Mouse (Mus musculus): ENCODE data around the gene Katnal1.

Gene Katnal1

DNA sequence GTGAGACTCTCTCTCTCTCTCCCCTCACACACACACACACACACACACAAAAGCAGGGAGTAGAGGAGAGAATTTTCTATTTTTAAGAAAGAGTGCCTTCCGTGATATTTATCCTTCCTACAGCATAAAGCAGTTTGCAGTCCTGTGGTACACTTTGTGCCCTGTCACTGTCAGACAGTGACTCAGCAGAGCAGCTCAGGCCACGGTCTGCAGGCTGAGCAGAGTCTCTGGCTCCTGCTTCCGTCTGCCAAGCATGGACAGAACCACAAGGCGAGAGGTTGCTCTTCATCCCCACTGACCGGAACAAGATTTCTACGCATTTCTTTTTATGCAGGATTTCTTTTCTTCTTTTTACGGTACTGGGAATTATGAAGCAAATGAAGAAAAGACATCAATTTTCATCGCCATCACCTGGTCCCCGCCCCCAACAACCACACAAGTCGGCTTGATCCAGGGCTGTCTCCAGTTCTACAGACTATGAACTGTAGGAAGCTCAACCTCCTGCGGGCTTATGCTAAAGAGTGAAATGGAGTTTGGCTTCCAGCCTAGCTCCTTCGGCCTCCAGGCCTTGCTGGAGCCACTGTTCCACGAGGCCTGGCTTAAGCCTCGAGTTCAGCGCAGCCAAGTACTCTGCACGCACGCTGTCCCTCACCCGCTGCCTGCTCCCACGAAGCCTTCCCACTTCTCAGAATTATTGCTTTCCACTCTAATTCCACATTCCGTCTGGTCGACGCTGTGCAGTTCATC lies 25.4 kb upstream of the Katnal1 start:
- no peak for DNase-seq (ENCODE audit: low spot score)

DNA sequence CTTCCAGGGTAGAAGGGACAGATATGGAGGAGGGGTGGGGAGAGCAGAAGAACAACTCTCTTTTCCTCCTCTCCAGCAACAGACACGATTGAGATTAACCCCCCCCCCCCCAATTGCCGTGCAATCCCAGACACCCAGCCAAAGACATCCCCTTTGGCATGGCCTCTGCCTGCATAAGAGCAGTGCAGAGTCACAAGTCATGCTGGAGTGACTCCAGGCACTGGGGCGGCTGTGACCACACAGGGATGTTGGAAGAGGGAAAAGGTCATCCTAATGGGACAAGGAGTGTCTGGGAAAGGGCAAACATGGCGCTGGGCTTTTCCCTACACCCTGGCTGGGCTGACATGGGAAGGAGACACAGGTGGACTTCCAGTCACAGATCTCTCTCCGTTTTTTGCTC lies 24.0 kb upstream of the Katnal1 start:
- no peak for DNase-seq (ENCODE audit: low spot score)

- DNase-seq (ENCODE audit: low spot score): peak; percentile 68
Measured at GRCm38 (mm10) chr5:148952419-148952818, 23.3 kb upstream of the Katnal1 start.

GRCm38 (mm10) chr5:148951360-148951759 lies 22.2 kb upstream of the Katnal1 start:
- no peak for DNase-seq (ENCODE audit: low spot score)

DNA sequence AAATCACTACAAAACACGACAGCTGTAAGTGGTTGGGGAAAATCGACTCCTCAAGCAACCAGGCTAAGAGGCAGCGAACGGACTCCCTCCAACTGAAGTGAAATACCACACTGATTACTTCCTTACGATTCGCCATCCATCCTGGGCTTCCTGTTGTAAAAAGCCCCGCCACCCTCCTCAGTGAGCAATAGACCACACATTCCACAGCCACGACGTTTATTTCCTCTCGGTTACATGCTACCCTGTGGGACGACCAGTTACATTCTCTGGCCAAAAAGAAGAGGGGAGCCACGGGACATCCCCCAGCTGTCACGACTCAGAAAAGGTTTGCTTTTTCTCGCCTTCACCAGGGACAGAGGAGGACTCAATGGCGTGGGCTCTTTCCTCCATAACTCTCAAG lies 20.9 kb upstream of the Katnal1 start:
- no peak for DNase-seq (ENCODE audit: low spot score)

DNA sequence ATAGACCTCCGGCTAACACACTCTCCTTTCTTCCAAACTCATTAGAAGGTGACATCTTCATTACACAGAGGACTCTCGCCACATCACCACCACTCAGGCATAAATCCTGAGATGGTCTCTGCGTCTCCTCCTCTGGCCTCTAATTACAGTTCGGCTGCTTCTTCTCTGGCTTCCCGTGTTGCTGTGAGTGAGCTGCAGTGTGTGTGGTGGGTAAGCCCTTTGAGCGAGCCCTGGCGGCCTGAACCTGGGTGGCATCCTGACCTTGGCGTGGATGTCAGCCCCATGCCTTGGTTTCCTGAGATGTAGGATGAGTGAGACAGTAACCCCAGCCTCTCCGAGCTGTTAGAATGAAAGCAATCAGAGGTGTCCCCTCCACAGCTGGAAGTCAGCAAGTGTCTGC lies 19.5 kb upstream of the Katnal1 start:
- DNase-seq (ENCODE audit: low spot score): no peak

GRCm38 (mm10) chr5:148947412-148947811 lies 18.3 kb upstream of the Katnal1 start:
- no peak for DNase-seq (ENCODE audit: low spot score)

DNA sequence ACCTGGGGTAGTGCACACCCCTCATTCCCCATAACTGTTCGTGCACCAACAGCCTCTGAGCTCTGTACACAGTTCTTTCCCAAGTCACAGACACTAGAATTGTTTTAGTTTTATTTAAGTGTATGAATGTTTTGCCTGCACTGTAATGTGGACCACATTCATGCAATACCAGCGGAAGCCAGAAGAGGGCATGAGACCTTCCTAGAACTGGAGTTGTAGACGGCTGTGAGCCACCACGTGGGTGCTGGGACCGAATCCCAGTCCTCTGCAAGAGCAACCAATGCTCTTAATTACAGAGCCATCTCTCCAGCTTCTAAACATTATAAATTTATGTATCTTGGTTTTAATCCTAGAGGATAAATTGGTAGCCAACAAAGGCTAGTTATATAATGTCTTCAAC lies 17.7 kb upstream of the Katnal1 start:
- DNase-seq (ENCODE audit: low spot score): no peak

DNA sequence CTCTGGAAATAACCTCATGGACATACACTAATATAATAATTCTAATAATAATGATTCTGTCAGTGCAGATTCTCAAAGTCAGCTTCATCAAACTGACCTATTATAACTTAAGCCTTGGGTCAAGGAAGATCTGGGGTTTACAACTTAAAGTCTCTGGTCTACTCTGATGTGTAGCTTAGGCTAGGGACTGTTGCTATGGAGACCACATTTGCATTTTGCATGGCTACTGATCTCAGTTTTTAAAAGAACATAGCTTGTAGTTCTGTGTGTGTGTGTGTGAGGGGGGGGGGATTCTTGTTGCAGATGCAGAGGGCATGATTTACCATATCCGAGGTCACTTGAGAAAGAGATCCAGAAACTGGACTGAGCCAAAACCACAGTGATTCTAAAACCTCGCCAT lies 16.6 kb upstream of the Katnal1 start:
- DNase-seq (ENCODE audit: low spot score): no peak

DNA sequence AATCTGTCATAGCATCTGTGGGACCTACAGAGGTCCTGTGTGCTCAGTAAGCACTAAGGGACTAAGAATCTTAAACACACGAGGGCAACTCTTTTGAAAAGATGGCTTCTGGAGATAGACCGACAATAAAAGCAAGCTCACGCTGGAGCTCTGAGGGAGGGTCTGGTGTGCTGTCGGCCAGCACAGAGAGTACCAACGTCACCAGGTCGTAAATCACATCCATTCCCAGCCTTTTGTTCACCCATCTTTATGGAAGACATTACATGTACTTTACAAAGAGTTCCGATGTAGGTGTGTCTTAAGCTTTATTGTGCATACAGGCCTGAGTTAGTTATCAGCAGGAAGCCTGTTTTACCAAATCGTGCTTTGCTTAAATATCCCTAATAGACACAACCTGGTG lies 14.9 kb upstream of the Katnal1 start:
- DNase-seq (ENCODE audit: low spot score): no peak

GRCm38 (mm10) chr5:148943444-148943843 lies 14.3 kb upstream of the Katnal1 start:
- no peak for DNase-seq (ENCODE audit: low spot score)

GRCm38 (mm10) chr5:148942957-148943356 lies 13.8 kb upstream of the Katnal1 start:
- no peak for DNase-seq (ENCODE audit: low spot score)

- peak; percentile 38 for DNase-seq (ENCODE audit: low spot score)
Measured at GRCm38 (mm10) chr5:148942305-148942704, 13.2 kb upstream of the Katnal1 start.

DNA sequence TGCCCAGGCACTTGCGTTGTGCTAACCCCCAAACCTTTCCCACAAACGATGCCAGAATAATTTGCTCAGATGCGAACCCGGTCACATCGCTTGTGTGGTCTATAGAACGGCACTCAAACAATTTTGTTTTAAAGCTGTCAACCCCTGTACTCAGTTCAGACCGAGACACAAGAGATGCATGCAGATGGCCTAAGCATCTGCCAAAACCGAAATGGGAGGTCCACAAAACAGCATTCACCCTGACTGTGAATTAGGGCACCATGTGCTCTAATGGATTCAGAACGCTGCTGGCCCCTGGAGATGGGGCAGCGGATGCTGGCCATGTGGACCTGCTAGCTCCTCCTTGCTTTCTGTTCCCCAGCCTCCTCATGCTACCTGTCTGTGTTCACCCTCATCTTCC lies 12.7 kb upstream of the Katnal1 start:
- DNase-seq (ENCODE audit: low spot score): no peak

DNA sequence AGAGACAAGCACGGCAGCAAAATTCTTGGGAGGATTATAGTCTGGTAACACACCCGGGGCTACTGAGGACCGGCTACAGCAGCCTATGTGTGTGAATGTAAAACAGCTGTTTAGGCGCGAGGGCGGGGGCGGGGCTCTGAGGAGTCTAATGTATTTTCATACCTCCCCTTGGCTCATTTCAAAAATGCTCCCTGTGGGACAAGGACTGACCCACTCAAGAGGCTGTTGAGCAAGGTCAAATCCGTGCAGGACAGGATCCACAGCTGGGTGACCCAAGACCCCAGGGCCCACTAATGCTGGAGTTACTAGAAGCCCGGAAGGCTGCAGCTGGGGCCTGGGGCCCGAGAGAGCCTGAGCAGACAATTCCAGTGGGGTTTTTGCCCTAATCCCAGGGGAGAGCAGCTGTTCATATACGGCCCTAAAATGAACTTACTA lies 10.8 kb upstream of the Katnal1 start:
- DNase-seq (ENCODE audit: low spot score): no peak

GRCm38 (mm10) chr5:148936516-148936951 lies 7.4 kb upstream of the Katnal1 start:
- no peak for DNase-seq (ENCODE audit: low spot score)

DNA sequence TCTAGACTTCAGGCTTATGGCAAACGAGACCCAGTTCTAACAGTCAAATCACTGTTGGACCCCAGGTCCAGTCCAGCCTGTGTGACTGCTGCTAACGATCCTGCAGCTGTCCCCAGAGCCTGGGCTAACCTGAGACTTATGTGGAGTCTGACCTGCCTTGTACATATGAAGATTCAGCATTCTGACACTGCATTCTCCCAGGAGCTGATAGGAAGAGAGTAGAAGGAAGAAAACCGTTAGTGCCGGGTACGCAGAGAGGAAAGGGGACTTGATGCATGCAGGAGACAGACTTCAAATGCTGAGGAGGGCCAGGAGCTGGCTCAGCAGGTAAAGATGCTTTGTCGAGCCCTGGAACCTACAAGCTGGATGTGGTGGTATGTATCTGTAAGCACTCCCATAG lies 6.8 kb upstream of the Katnal1 start:
- no peak for DNase-seq (ENCODE audit: low spot score)

DNA sequence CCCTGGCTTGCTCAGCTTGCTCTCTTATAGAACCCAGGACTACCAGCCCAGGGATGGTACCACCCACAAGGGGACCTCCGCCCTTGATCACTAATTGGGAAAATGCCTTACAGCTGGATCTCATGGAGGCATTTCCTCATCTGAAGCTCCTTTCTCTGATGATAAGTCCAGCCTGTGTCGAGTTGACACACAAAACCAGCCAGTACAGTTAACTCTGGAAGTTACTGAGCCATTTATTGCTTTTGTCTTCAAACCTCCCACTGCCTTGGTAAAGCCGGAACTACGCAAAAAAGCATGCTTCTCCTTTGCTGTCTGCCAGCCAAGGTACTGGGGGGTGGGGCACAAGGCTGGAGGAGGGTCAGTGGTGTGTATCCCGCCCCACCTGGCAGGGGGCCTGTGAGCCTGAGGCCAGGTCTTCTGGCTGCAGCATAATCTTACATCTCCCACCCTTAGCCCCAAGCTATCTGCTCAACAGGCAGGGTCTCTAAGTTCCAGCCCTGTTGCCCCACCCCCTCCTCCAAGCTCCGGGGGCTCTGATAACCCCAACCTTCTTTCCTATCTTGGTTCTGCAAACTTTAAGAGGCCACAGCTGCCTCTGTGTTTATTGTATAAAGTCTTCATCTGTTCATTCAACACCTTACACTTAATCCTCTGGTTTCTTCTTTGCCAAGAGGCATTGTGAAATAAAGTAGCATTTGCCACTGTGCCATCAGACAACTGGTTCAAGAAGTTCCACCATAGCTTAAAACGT lies 6.1 kb upstream of the Katnal1 start:
- DNase-seq (ENCODE audit: low spot score): no peak

DNA sequence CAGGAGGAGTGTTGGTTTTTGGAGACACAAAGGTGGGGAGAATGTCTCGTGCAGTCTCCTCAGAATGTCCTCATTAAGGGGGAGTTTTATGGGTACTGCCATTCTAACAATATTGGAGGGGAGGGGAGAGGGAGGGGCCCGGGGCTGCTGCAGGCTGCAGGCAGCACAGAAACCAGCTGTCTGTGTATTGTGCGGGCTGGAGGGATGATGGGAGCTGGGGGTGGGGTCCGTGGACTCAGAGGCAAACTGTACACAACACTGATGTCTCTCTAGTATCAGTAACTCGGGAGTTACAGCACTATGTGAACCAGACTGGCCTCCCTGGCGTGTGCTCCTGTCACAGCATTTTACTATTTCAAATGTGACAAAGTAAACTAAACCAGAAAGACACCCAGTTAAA lies 5.3 kb upstream of the Katnal1 start:
- no peak for DNase-seq (ENCODE audit: low spot score)

GRCm38 (mm10) chr5:148933767-148934166 lies 4.6 kb upstream of the Katnal1 start:
- no peak for DNase-seq (ENCODE audit: low spot score)

DNA sequence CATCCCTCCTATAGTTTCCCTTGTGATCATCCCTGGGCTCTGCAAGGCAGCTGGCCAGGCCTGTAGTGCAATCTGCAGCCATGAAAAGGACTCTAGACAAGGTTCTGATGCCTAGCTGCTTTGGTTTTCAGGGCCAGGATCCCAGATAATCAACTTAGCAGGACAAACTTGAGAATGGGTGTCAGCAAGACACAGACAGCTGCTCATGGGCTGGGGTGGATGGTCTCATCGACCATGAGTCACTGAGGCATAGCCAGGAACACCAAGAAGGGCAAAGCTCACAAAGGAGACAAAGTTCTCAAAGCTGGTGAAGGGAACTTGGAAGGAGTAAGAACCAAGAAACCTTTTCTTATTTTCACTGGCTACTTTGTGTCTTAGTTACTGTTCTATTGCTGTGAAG lies 2.2 kb upstream of the Katnal1 start:
- DNase-seq (ENCODE audit: low spot score): no peak

DNA sequence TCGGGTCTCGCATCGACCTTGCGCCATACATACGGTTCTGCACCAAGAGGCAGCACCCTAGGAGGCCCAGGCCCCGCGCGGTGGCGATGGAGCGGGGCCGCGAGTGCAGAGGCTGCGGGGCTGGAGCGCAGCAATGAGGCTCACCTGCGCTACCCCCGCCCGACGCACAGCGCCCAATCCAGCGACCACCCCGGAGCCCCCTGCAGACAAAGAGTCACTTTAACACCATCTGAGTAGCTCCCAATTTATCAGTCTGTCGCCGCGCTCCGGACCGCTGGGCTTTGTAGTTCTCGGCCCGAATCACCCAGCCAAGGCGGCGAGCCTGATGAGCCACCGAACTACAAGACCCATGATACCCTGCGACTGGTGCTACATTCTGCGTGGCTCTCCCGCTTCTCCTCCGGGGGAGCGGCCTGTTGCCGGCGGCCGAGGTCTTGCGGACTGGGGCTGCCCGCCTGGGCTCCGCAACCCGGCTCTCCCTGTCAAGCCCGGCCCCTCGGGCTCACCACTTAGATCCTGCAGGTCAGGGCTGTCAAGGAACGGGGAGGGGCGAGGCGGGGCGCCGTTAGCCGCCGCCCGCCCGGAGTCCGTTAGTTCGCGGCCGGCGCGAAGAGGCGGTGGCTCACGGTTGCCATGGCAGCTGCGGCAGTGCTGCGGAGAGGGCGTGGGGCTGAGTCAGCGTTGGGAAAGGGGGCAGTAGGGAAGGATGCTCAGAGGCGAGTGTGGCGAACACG lies 571 bp downstream of the Katnal1 start:
- DNase-seq (ENCODE audit: low spot score): peak; percentile 95

DNA sequence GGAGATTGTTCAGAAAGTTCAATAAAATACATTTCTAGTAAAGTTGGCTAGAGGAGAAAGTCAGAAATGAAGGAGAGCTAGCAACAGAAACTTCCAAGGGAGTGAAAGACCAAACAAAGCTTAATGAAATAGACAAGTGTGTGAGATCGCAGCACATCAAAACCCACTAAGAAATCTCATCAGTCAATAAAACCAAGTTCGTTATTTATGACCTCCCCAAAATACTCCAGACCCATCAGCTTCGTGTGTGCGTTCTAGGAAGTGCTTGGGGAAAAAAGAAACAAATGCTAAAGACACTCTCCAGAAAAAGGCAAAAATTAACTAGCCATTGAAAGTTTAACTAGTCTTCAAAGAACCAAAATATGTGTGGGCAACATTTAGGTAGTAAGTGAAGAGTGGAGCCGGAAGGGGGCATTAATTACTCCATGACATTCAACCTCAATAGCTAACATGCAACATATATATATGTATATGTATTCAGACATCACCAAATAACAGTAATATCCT lies 1.4 kb downstream of the Katnal1 start:
- no peak for DNase-seq (ENCODE audit: low spot score)

All from testis, postnatal 14 days (tissue).